Mouse (Mus musculus) inflammation-experienced regulatory T-cells, adult 16 weeks (primary cell): ENCODE measurements around the gene Hey2. TPM values are rescaled to one million over a fixed set of nuclear protein-coding genes. Genes with fewer than 3 reads are reported as not detected.

Experiments
- polyA plus RNA-seq: library from polyadenylated mRNA; unstranded; fragments of 100-300 nt; shearing (Covaris generic); gene quantifications from one replicate; pipeline ENCODE4 v1.2.1, GENCODE M21; 2017

The Hey2 gene
- polyA plus RNA-seq, result not detected

GRCm38 (mm10) chr10:30842643-30843437, at the start of gene Hey2:
Gene Hey2, minus strand, starts transcription at chr10:30842801.

GRCm38 (mm10) chr10:30802681-30803586, 39.7 kb downstream of the Hey2 start, which contains the start of gene Ncoa7:
Gene Ncoa7, minus strand, starts transcription at chr10:30803326.

Other genes starting within 250 kb of the Hey2 start
- 47.2 TPM for gene Trmt11, start 242.1 kb downstream of the Hey2 start, polyA plus RNA-seq
- 56.8 TPM for gene Hint3, start 213.2 kb downstream of the Hey2 start, polyA plus RNA-seq
- gene Ncoa7, start 39.5 kb downstream of the Hey2 start, polyA plus RNA-seq, result 82.3 TPM